Mouse (Mus musculus): ENCODE measurements around the gene Vmn1r137.
"Not testable (repeated sequence)": the region's sequence is repeated elsewhere in the genome, so short reads cannot be mapped to it uniquely, and the experiment has no call there.

Vmn1r137 gene

GRCm38 (mm10) chr7:21994287-21994686, at the start of gene Vmn1r137:
Gene Vmn1r137, plus strand, starts transcription at chr7:21994587.
- not testable (repeated sequence) for H3K4me1 ChIP-seq (replicated peaks; ENCODE audit: low read depth, low read length); H3K9me3 ChIP-seq (ENCODE audit: low read length); H3K4me3 ChIP-seq (replicated peaks; ENCODE audit: low read length); H3K27me3 ChIP-seq (ENCODE audit: insufficient read depth, low read length); H3K36me3 ChIP-seq (ENCODE audit: insufficient read depth, low read length)

GRCm38 (mm10) chr7:22028797-22029196, 34.4 kb downstream of the Vmn1r137 start, which contains the start of gene Vmn1r138:
Gene Vmn1r138, minus strand, starts transcription at chr7:22028897.
- not testable (repeated sequence) for H3K9me3 ChIP-seq (ENCODE audit: low read length); H3K36me3 ChIP-seq (ENCODE audit: insufficient read depth, low read length); H3K4me3 ChIP-seq (replicated peaks; ENCODE audit: low read length); H3K27me3 ChIP-seq (ENCODE audit: insufficient read depth, low read length); H3K4me1 ChIP-seq (replicated peaks; ENCODE audit: low read depth, low read length)
